Mouse (Mus musculus): Measurements from ENCODE around the gene Dgat2.

The Dgat2 gene

GRCm38 (mm10) chr7:99182432-99183172 is at the start of gene Dgat2:
TSS of gene Dgat2 (minus strand) at chr7:99182719.
- in situ Hi-C loops (cut with MseI, MboI) = no loop called here

- in situ Hi-C loops (cut with MseI, MboI) = no loop called here
Measured at GRCm38 (mm10) chr7:99230061-99230747, 47.7 kb upstream of the Dgat2 start.

DNA sequence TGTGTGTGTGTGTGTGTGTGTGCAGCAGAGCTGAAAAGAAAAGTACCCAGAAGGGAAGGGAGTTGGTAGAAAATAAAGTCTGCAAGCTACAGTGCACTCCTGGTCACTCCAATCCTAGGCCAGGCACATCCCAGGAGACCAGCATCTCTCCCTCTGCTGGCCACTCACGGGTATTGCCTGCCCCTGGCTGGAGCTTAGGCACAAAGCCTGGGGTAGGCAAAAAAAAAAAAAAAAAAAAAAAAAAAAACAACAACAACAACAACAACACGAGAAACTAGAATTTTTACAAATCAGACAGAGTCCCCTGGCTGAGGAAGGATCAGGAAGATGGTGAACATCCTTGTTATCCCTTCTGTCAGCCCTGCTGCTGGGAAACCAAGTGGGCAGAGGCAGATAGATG is 46.9 kb upstream of the Dgat2 start:
- in situ Hi-C loops (cut with MseI, MboI) = loop anchor here in 1 of 2 experiments (5.0 kb wide), 1 partner anchor 62 kb away; no protein-coding TSS in a partner anchor

DNA sequence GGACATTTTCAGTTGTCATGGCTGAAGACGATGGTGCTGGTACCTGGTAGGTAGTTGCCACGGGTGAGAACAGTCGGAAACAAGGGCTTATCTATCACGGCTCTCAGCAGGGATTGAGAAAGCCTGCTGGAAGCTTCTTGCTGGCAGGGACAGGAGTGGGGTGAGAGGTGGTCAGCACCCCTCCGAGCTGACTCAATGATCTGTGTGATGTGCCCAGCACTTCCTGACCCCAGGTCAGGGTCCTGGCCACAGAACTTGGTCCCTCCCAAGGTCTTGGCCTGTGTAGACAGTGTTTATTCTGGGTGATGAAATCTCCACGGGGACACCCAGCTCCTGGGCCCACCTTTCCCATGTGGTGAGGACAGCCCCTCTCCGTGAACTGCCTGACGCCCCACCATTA is 46.3 kb upstream of the Dgat2 start:
- in situ Hi-C loops (cut with MseI, MboI) = loop anchor here in 1 of 2 experiments (5.0 kb wide), 1 partner anchor 62 kb away; no protein-coding TSS in a partner anchor

GRCm38 (mm10) chr7:99227267-99227666 is 44.7 kb upstream of the Dgat2 start:
- in situ Hi-C loops (cut with MseI, MboI) = loop anchor here in 1 of 2 experiments (5.0 kb wide), 1 partner anchor 60 kb away; no protein-coding TSS in a partner anchor

DNA sequence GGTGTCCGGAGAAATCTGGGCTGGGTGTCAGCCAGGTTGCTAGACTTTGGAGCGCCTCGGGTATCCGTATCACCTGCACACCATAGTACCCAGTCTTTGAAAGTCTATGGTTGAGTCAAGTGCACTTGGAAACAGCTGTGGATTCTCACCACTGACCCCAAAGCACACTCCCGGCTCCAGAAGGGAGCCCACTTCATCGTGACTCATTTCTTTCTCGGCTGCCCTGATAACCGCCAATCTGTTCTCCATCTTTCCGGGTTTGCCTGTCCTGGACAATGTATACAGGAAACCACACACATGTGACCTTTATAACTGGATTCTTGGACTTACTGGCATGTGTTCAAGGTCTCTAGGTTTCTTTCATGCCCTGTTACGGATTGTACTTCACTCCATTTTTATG is 44.1 kb upstream of the Dgat2 start:
- in situ Hi-C loops (cut with MseI, MboI) = loop anchor here in 1 of 2 experiments (5.0 kb wide), 1 partner anchor 59 kb away; no protein-coding TSS in a partner anchor

GRCm38 (mm10) chr7:99225421-99225820 is 42.9 kb upstream of the Dgat2 start:
- in situ Hi-C loops (cut with MseI, MboI) = loop anchor here in 1 of 2 experiments (5.0 kb wide), 1 partner anchor 58 kb away; no protein-coding TSS in a partner anchor

DNA sequence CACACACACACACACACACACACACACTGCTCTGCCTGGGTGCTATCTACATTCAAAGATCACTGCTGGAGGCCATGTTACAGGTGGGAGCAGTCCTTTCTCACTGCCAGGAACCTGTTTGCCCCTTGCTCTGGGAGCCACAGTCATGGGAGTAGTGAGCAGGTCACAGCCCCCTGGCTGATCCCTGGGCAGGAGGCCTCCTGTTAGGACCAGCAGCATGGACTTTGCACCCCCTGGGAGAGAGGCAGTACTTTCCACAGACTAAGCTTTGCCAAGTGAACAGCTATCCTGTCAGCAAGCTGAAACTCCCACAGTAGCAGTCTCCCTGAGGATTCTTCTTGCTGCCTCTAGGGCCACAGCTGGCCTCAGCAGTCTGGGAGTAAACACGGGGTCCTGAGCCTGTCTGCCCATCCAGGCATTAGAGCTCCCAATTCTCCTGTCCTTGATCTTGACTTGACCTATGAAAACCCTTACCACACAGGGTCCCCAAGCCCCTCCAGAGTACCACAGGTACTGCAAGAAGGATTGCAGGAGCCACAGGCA is 42.2 kb upstream of the Dgat2 start:
- in situ Hi-C loops (cut with MseI, MboI) = loop anchor here in 1 of 2 experiments (5.0 kb wide), 1 partner anchor 57 kb away; no protein-coding TSS in a partner anchor

- in situ Hi-C loops (cut with MseI, MboI) = no loop called here
Measured at GRCm38 (mm10) chr7:99224225-99224624, 41.7 kb upstream of the Dgat2 start.

DNA sequence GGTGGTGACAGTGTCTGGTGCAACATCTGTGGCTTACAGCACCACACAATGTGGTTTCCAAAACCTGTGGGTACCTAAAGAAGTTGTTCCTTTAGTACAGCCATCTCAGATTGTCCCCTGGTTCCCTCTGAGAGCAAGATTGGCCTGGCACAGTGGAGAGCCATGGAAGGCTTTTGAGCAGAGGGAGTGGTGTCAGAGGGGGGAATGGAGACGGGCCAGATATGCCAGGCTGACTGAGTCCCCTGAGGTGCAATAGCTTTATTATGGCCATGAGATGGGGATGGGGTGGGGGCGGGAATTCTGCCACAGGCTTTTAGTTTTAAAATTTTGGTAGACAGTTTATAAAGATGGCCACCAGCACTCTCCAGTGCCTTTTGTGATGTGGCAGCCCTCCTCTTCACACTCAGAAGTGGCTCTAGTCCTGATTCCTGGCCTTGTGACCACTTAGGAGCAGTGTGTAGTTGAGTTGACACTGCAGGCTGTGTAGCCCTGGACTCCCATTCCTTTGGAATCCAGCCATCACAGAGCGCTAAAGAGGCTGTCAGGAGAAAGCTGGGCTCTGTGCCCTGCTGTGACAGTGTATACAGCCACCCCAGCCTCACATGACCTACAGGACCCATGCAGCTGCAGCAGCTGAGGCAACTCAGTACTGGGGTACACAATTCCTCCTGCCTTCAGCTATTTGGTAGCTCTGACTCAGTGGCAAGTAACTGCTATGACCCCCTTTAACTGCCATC is 35.0 kb upstream of the Dgat2 start:
- in situ Hi-C loops (cut with MseI, MboI) = no loop called here

DNA sequence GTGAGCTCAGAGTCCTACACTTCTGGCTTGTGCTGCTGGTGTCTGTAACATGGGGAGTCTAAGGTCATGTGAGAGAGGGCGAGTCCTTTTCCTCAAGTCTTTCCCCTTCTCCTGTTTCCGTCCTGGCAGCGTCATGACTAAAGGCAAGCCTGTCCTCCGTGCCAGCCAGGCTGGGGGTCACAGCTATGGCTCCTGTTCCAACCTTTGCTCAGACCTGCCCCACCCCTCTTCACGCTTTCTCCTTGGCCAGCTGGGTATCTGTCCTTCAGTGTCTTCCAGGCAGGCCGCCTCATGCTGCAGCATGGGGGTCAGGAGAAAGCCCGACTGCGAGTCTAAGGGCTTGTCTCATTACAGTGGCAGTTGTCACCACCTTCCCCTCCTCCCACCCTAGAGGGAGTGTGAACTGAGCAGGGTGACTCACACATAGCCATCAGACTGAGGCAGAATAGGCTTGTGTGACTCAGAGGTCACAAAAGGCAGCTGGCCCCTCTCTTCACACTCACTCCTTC is 32.9 kb upstream of the Dgat2 start:
- in situ Hi-C loops (cut with MseI, MboI) = no loop called here

GRCm38 (mm10) chr7:99214621-99215185 is 32.2 kb upstream of the Dgat2 start:
- in situ Hi-C loops (cut with MseI, MboI) = no loop called here

GRCm38 (mm10) chr7:99213686-99214085 is 31.2 kb upstream of the Dgat2 start:
- in situ Hi-C loops (cut with MseI, MboI) = no loop called here

- in situ Hi-C loops (cut with MseI, MboI) = no loop called here
Measured at GRCm38 (mm10) chr7:99213056-99213455, 30.5 kb upstream of the Dgat2 start.

GRCm38 (mm10) chr7:99208704-99209103 is 26.2 kb upstream of the Dgat2 start:
- in situ Hi-C loops (cut with MseI, MboI) = no loop called here

DNA sequence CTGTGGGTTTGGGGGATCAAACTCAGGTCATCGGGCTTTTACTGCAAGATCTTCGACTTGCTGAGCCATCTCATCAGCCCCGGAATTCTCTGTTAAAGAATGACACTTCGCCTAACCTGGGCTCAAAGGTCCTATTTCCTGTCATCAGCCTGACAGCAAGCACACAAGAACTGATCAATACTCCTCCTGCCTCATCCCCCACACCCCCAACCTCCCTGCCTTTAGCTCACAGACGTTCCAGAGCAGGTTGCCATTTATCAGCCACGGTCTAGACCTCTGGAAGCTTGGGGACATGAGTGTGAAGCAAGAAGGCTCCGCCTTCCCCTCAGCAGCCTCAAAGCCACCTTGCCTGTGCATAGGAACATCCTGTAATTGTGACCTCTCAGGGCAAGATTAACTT is 23.8 kb upstream of the Dgat2 start:
- in situ Hi-C loops (cut with MseI, MboI) = no loop called here

DNA sequence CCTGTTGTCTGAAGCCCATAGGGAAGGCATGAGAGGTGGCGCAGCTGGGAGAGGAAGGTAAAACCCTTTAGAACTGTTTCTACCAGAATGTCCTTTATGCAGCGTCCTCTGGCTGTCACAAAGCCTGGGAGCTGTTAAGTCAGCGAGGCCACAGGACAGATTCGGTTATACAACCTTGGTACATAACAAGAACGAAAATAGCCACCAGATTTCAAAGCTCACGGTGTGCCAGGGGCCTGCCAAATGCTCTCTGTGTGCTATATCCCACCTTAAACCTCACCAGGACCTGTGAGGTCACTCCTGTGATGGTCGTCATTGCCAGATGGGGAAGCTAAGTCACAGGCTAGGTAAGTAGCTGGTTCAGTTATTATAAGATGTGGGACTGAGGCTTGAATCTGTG is 19.6 kb upstream of the Dgat2 start:
- in situ Hi-C loops (cut with MseI, MboI) = no loop called here

DNA sequence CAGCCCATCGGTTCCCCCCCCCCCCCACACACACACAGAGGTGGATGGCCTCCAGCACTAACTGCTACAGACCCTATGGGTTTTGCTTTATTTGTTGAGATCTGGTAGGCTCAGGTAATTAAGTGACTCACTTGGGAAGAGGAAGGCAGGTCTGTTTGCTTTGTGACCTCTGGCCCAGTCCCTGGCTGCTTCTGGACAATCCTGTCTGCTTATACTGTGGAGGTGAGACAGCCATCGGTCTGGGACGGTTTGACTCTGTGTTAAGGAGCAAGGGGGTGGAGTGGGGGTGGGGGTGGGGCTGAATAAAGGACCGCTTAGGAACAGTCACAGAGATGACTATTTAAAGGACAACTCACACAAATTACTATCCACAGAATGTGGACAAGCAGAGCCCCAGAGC is 17.8 kb upstream of the Dgat2 start:
- in situ Hi-C loops (cut with MseI, MboI) = no loop called here

- in situ Hi-C loops (cut with MseI, MboI) = no loop called here
Measured at GRCm38 (mm10) chr7:99199451-99200175, 17.1 kb upstream of the Dgat2 start.

- in situ Hi-C loops (cut with MseI, MboI) = no loop called here
Measured at GRCm38 (mm10) chr7:99198811-99199210, 16.3 kb upstream of the Dgat2 start.
